Mouse (Mus musculus) MEL (cell line): Measurements from ENCODE around the gene Cdc14b.

Experiments
- CTCF ChIP-seq, 3 experiments: IDR thresholded peaks in 2 of 3; conservative IDR thresholded peaks in 1 of 3; 2 replicates each; pipeline ENCODE4 v1.5.1; 2011 to 2012; ENCODE audit warnings: low read length in 3 of 3, low read depth in 2 of 3, mild to moderate bottlenecking in 2 of 3, improper control_type of control experiment in 1 of 3, inconsistent platforms in 1 of 3, mixed read lengths in 1 of 3, moderate library complexity in 1 of 3; ENCODE audit not compliant: control insufficient read depth in 1 of 3, insufficient read depth in 1 of 3, poor library complexity in 1 of 3, severe bottlenecking in 1 of 3
- MAX ChIP-seq: IDR thresholded peaks from 2 replicates; pipeline ENCODE4 v1.6.1; 2011; ENCODE audit warnings: low read length, improper control_type of control experiment
- MXI1 ChIP-seq: IDR thresholded peaks from 2 replicates; pipeline ENCODE4 v1.6.1; 2011; ENCODE audit warnings: mild to moderate bottlenecking, low read depth, low read length, improper control_type of control experiment
- POLR2AphosphoS2 ChIP-seq: IDR thresholded peaks from 2 replicates; pipeline ENCODE4 v1.6.1; 2011; ENCODE audit warnings: low read length, improper control_type of control experiment
- TCF12 ChIP-seq: IDR thresholded peaks from 2 replicates; pipeline ENCODE4 v1.6.1; 2014; ENCODE audit warnings: low read depth, mild to moderate bottlenecking, inconsistent platforms, low read length, improper control_type of control experiment, moderate library complexity
- ZC3H11A ChIP-seq: IDR thresholded peaks from 2 replicates; pipeline ENCODE4 v1.6.1; 2012; ENCODE audit warnings: low read depth, mild to moderate bottlenecking, inconsistent platforms, low read length, improper control_type of control experiment

GRCm38 (mm10) chr13:64320334-64320733 lies 45.2 kb upstream of the Cdc14b start:
- TF ChIP-seq CTCF (IDR thresholded peaks at IDR 0.05 in 2 of 3, conservative IDR thresholded peaks at IDR 0.05 in 1 of 3; ENCODE audit: control insufficient read depth in 1 of 3, insufficient read depth in 1 of 3, low read depth in 2 of 3, low read length in 3 of 3, poor library complexity in 1 of 3, severe bottlenecking in 1 of 3) (no peak), ZC3H11A (no peak), POLR2AphosphoS2 (no peak), MXI1 (no peak), TCF12 (no peak), MAX (no peak)
